Mouse (Mus musculus) left cerebral cortex, postnatal 25 days (tissue): Measurements from ENCODE around the gene Fbxw7. TPM values are rescaled to one million over a fixed set of nuclear protein-coding genes. Genes with fewer than 3 reads are reported as not detected.

ENCODE experiments used
- DNase-seq, 2 experiments: peaks; one replicate each; pipeline ENCODE4 v3.0.0; 2022; ENCODE audit warnings: low spot score in 2 of 2, mixed read lengths in 1 of 2
- intact Hi-C: fragments of 180-260 bp; cut with DNase I; formaldehyde crosslinking; loops from one replicate; pipeline ENCODE4 v1.15.1; 2025
- total RNA-seq, 2 experiments: library from RNA; stranded (reverse); gene quantifications; 2 replicates each; pipeline ENCODE4 v1.2.3; 2021

The Fbxw7 gene
- total RNA-seq, 2 experiments from 2014 or later, result 265 to 269 TPM

- no peak for DNase-seq
Measured at GRCm38 (mm10) chr3:84870126-84870525, 55.1 kb downstream of the Fbxw7 start.

GRCm38 (mm10) chr3:84875306-84875705 lies 60.2 kb downstream of the Fbxw7 start:
- no peak for DNase-seq
- intact Hi-C loops, result no loop called here

More at GRCm38 (mm10) chr3:84870126-84870525, 55.1 kb downstream of the Fbxw7 start:
- intact Hi-C loops, result no loop called here

DNA sequence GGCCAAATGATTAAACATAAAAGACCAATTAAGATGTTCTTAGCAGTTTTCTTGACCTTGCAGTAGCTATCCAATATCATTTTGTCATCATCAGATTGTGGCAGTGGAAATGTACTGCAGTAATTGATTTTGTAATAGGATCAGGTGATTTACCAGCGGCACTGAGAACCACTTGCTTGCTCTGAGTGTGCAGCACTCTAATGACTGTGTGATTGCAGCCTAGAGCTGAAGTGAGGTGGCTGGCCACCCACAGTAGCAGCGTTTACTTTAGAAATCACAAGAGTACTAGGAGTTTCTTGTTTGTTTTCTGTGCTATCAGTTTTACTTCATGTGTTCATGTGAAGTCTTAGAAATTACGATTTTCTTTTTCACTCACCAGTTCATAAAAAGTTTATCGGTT lies 61.1 kb downstream of the Fbxw7 start:
- no peak for DNase-seq
- intact Hi-C loops, result no loop called here

DNA sequence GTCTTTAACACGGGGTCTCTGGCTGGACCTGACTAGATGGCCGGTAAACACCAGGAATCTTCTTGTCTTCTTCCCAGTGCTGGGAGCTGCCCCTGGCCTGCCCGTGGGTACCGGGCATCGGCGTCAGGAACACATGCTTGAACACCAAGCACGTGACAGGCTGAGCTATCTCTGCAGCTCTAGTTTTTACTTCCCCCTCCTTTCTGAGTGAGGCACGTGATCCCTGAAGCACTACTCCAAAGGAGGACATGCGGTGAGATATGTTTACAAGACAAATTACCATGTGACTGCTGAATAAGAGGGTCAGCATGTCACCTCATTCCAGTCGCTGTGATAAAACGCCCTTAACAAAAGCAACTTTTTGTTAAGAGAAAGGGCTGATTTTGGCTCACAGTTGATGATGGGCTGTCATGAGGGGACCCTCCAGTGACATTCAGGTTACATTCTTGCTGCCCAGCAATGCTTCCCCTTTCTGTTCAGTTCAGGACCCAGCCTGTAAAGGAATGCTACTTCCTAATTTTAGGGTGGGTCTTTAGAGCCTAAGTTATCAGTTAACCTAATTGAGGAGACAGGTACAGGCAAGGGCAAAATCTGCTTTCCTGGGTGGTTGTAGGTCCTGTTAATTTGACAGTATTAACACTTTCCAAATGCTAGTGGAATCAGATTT lies 68.9 kb downstream of the Fbxw7 start:
- intact Hi-C loops, result no loop called here
- peak in 1 of 2 experiments; percentile 10 for DNase-seq

GRCm38 (mm10) chr3:84889648-84890047 lies 74.6 kb downstream of the Fbxw7 start:
- intact Hi-C loops, result loop anchor here (5.0 kb wide), 2 partner anchors 197 to 272 kb away; no protein-coding TSS in a partner anchor
- peak in 1 of 2 experiments; percentile 48 for DNase-seq

GRCm38 (mm10) chr3:84890983-84891382 lies 75.9 kb downstream of the Fbxw7 start:
- DNase-seq, result no peak
- intact Hi-C loops, result no loop called here

DNA sequence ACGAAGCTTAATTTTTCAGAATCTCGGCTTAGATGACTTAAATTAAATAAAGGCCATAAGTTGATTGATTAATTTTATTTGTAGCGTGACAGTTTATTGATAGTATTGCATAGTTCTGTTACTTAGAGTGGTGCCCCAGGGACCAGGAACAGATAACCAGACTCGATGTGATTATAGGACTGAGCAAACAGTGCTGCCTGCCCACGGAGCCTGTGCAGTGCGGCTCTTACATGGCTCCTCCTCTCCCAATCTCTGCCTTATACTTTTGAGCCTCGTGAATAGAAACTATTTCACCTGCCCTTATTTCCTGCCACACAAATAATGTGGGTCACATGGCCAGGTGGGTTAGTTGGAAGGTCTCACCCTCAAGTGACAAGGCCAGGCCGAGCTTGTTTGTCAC lies 82.9 kb downstream of the Fbxw7 start:
- no peak for DNase-seq
- intact Hi-C loops, result no loop called here

GRCm38 (mm10) chr3:84906528-84906927 lies 91.5 kb downstream of the Fbxw7 start:
- no peak for DNase-seq
- intact Hi-C loops, result no loop called here

- no peak for DNase-seq
- intact Hi-C loops, result no loop called here
Measured at GRCm38 (mm10) chr3:84914284-84914683, 99.2 kb downstream of the Fbxw7 start.

- DNase-seq, result no peak
- intact Hi-C loops, result loop anchor here (5.0 kb wide), 1 partner anchor 1209 kb away; no protein-coding TSS in a partner anchor
Measured at GRCm38 (mm10) chr3:84917903-84918679, 103.0 kb downstream of the Fbxw7 start.

DNA sequence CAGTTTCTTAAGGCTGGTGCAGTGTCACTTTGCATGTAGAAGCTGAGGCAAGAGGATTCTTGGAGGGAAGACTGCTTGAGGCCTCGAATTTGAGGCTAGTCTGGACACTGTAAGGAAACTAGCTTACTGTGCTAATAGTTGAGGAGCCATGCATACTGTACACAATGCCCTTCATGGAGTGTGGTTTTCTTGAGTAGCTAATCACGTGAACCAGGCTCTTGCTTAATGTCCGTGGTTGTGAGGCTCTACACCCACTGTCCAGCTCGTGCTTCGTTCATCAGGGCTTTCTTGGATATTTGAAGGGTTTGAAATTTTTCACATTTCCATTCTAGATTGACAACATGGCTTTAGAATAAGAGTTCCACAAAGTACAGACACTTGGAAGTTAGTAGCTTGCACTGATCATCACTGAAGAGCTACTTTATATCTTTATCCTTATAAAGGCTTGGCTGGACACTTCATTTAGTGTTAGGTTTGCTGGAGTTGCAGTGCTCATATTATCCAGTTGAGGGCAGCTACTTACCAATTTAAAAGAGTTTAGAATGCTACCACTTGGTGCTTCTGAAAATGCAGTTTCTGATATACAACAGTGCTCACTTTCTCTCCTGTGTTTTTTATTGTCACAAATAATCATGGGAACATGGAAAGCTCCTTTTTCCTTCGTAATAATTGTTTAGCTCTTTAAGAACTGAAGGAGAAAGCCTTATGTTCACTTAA lies 106.8 kb downstream of the Fbxw7 start:
- DNase-seq, result peak; percentile 56 to 73
- intact Hi-C loops, result loop anchor here (5.0 kb wide), 1 partner anchor 650 kb away; the partner anchor contains the start of gene Gatb

- no peak for DNase-seq
- intact Hi-C loops, result loop anchor here (5.0 kb wide), 1 partner anchor 649 kb away; the partner anchor contains the start of gene Gatb
Measured at GRCm38 (mm10) chr3:84923256-84923655, 108.2 kb downstream of the Fbxw7 start.

DNA sequence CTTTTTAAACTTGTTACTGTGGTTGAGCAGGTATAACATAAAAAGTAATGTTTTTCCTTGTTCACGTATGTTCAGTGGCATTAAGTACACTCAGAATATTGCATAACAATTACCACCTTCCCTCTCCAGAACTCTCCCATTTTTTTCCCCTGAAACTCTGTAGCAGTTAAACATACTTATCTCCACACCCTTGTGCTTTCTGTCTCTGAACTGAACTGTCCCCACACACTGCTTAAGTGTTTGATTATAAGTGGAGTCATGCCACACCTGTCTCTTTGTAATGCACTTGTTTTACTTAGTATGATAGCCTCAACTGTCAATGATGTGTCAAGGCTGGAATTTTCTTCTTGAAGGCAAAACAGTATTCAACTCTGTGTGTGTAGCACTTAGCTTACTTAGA lies 108.6 kb downstream of the Fbxw7 start:
- intact Hi-C loops, result loop anchor here (5.0 kb wide), 1 partner anchor 649 kb away; the partner anchor contains the start of gene Gatb
- no peak for DNase-seq

DNA sequence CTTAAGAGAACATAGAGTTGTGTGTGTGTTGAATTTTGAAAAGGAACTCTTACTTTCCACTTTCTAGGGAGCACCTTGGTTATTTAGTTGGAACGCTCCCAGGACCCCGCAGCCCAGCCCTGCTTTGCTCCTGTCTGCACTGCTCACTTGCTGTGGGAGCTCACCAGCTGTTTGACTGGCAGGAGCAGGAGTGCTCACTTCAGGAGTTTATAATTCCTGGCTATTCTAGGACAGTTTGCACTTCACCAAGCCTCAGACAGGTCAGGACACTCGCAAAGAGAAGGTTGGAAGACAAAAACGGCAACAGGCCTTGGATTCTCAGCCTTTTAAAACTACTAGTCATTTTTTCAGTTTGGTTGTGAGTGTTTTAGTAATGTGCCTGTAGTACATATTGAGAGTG lies 110.2 kb downstream of the Fbxw7 start:
- intact Hi-C loops, result no loop called here
- no peak for DNase-seq

- no peak for DNase-seq
- intact Hi-C loops, result no loop called here
Measured at GRCm38 (mm10) chr3:84926140-84926539, 111.1 kb downstream of the Fbxw7 start.

GRCm38 (mm10) chr3:84927168-84927794 lies 112.2 kb downstream of the Fbxw7 start:
- intact Hi-C loops, result no loop called here
- no peak for DNase-seq

GRCm38 (mm10) chr3:84927901-84928300 lies 112.8 kb downstream of the Fbxw7 start:
- no peak for DNase-seq
- intact Hi-C loops, result no loop called here

- no peak for DNase-seq
- intact Hi-C loops, result no loop called here
Measured at GRCm38 (mm10) chr3:84929171-84929570, 114.1 kb downstream of the Fbxw7 start.

DNA sequence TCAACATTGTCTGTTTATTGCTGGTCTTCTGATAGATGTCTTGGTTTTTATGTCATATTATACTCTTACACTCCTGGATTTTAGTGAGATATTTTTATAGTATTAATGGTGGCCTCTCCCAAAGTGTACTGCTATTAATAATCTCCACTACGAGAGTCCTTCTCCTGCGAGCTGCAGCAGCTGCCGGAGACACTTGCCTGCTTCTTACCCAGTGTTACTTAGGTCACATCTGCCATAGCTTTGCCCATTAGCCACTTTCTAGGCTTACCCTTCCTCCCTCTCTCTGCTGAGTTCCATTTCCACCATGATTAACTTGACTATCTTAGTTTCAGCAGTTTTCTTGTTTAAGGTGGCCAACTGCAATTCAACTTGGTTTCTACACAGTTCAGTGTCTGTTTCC lies 115.6 kb downstream of the Fbxw7 start:
- DNase-seq, result no peak
- intact Hi-C loops, result loop anchor here (10.0 kb wide), 1 partner anchor 734 kb away; no protein-coding TSS in a partner anchor
